Mouse (Mus musculus): Measurements from ENCODE around the gene Twist2. TPM values are rescaled to one million over a fixed set of nuclear protein-coding genes. Genes with fewer than 3 reads are reported as not detected.

Twist2 gene
- polyA plus RNA-seq, 1 experiment from 2014 or later, result 2.7 TPM

DNA sequence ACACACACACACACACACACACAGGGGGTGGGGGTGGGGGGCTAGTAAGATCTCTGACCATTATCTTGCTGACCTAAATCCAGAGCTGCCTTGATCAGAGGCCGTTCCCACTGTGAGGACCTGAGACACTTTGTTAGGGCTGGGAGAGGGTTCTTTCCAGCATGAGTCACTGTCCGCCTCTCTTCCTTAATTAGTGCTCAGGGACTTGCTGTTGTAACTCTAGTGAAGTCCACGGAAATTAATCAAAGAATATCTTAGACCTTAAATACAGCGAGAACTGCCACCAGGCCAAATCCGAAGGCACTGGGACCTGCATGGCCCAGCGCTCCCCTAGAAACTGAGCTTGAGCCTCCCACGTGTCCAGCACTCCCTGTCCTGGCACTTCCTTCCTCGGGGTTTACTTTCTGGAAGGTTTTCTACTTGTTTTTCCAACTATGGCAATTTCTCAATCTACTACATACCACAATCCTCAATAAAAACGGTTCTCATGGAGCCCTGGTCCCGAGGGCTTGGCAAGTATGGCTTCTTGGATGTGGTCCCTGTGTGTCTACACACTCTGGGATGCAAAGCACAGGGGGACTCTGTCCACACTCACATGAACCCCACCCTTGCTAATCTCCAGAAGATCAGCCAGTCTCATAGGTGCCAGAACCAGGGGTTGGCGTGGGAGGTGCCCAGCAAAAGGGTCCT, 57.0 kb downstream of the Twist2 start:
- Histone ChIP-seq H3K4me2 (ENCODE audit: low read length) (no peak overlapping the region), H3K27me3 (ENCODE audit: control insufficient read depth, insufficient read depth, low read length) (no peaks in the 10 kb centered on the region), H3K4me1 (ENCODE audit: control insufficient read depth in 2 of 2, insufficient read depth in 2 of 2, low read length in 2 of 2) (peaks cover 21 to 27% of the 10 kb centered on the region in 2 experiments), H3K9me3 (ENCODE audit: control insufficient read depth, low read length) (no peaks in the 10 kb centered on the region), H3K9ac (ENCODE audit: low read length) (no peak overlapping the region), H3K27ac (replicated peaks in 1 of 2; ENCODE audit: control insufficient read depth in 1 of 2, insufficient read depth in 1 of 2, low read depth in 2 of 2, low read length in 2 of 2) (no peak overlapping the region), H3K4me3 (ENCODE audit: control insufficient read depth in 1 of 2, insufficient read depth in 1 of 2, low read depth in 1 of 2, low read length in 2 of 2) (no peak overlapping the region), H3K36me3 (ENCODE audit: control insufficient read depth, insufficient read depth, low read length) (no peaks in the 10 kb centered on the region)
- ATAC-seq (ENCODE audit: insufficient number of reproducible peaks, insufficient read depth, low FRiP score, low read depth), result no peak
- WGBS, result 72% methylated on average over 11 of the region's 11 CpGs

DNA sequence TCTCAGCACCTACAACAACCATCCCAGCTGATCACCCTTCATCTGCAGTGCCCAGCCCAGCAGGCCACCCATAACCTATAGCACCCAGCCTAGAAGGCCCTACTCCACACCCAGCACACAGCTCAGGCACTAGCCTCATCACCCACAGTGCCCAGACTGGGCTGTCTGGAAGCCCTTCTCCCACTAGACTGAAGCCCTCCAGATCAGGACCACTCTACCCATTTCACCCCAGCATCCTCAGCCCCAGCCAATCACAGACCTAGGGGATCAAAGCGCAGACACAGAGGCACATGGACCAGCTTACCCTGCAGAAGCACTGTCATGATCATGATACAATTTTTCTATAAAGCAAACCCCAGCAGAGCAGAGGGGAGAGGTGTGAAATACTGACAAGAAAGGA, 57.6 kb downstream of the Twist2 start:
- Histone ChIP-seq H3K27ac (replicated peaks in 1 of 2; ENCODE audit: control insufficient read depth in 1 of 2, insufficient read depth in 1 of 2, low read depth in 2 of 2, low read length in 2 of 2) (no peak overlapping the region), H3K4me2 (ENCODE audit: low read length) (no peak overlapping the region), H3K4me1 (ENCODE audit: control insufficient read depth in 2 of 2, insufficient read depth in 2 of 2, low read length in 2 of 2) (peaks cover 21 to 27% of the 10 kb centered on the region in 2 experiments), H3K4me3 (ENCODE audit: control insufficient read depth in 1 of 2, insufficient read depth in 1 of 2, low read depth in 1 of 2, low read length in 2 of 2) (no peak overlapping the region), H3K27me3 (ENCODE audit: control insufficient read depth, insufficient read depth, low read length) (no peaks in the 10 kb centered on the region), H3K9me3 (ENCODE audit: control insufficient read depth, low read length) (no peaks in the 10 kb centered on the region), H3K36me3 (ENCODE audit: control insufficient read depth, insufficient read depth, low read length) (no peaks in the 10 kb centered on the region), H3K9ac (ENCODE audit: low read length) (no peak overlapping the region)
- 93% methylated on average over 1 of the region's 1 CpGs for WGBS
- no peak for ATAC-seq (ENCODE audit: insufficient number of reproducible peaks, insufficient read depth, low FRiP score, low read depth)

DNA sequence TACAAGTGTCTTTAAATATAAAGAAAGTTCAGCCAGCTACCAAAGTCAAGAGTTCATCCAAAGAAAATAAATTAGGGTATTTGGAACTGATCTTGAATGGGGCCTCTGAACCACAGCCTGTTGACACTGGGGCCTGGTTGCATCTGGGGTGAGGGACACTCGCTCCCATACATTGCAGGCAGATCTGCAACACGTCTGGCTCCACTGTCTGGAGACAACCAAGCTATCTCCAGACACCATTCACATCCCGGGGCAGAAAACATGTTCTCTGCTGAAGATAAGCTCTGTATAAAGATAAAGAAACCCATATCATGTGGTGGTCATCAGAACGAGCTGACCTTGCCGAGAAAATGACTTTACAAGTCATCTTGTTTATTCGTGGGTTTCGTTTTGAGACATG, 60.2 kb downstream of the Twist2 start:
- no peak for ATAC-seq (ENCODE audit: insufficient number of reproducible peaks, insufficient read depth, low FRiP score, low read depth)
- no peak overlapping the region for H3K27ac ChIP-seq (replicated peaks in 1 of 2; ENCODE audit: control insufficient read depth in 1 of 2, insufficient read depth in 1 of 2, low read depth in 2 of 2, low read length in 2 of 2)

GRCm38 (mm10) chr1:91866001-91866400, 64.7 kb downstream of the Twist2 start:
- H3K9me3 ChIP-seq (ENCODE audit: control insufficient read depth, low read length), result no peaks in the 10 kb centered on the region
- H3K36me3 ChIP-seq (ENCODE audit: control insufficient read depth, insufficient read depth, low read length), result no peaks in the 10 kb centered on the region
- no peak for ATAC-seq (ENCODE audit: insufficient number of reproducible peaks, insufficient read depth, low FRiP score, low read depth)
- H3K9ac ChIP-seq (ENCODE audit: low read length), result no peak overlapping the region
- WGBS, result 32% methylated on average over 2 of the region's 2 CpGs
- H3K4me2 ChIP-seq (ENCODE audit: low read length), result no peak overlapping the region
- H3K27me3 ChIP-seq (ENCODE audit: control insufficient read depth, insufficient read depth, low read length), result no peaks in the 10 kb centered on the region
- peaks cover 5 to 7% of the 10 kb centered on the region in 2 experiments; a peak in 3 of 4 replicates for H3K4me1 ChIP-seq (ENCODE audit: control insufficient read depth in 2 of 2, insufficient read depth in 2 of 2, low read length in 2 of 2)
- H3K27ac ChIP-seq (replicated peaks in 1 of 2; ENCODE audit: control insufficient read depth in 1 of 2, insufficient read depth in 1 of 2, low read depth in 2 of 2, low read length in 2 of 2), result no peak overlapping the region
- H3K4me3 ChIP-seq (ENCODE audit: control insufficient read depth in 1 of 2, insufficient read depth in 1 of 2, low read depth in 1 of 2, low read length in 2 of 2), result no peak overlapping the region

More for the DNA sequence above, 60.2 kb downstream of the Twist2 start:
- H3K4me1 ChIP-seq (ENCODE audit: control insufficient read depth in 2 of 2, insufficient read depth in 2 of 2, low read length in 2 of 2), result peaks cover 21 to 27% of the 10 kb centered on the region in 2 experiments
- H3K27me3 ChIP-seq (ENCODE audit: control insufficient read depth, insufficient read depth, low read length), result no peaks in the 10 kb centered on the region
- no peak overlapping the region for H3K4me3 ChIP-seq (ENCODE audit: control insufficient read depth in 1 of 2, insufficient read depth in 1 of 2, low read depth in 1 of 2, low read length in 2 of 2)
- no peaks in the 10 kb centered on the region for H3K9me3 ChIP-seq (ENCODE audit: control insufficient read depth, low read length)
- no peak overlapping the region for H3K9ac ChIP-seq (ENCODE audit: low read length)
- no peak overlapping the region for H3K4me2 ChIP-seq (ENCODE audit: low read length)
- WGBS, result 16% methylated on average over 7 of the region's 7 CpGs
- no peaks in the 10 kb centered on the region for H3K36me3 ChIP-seq (ENCODE audit: control insufficient read depth, insufficient read depth, low read length)

DNA sequence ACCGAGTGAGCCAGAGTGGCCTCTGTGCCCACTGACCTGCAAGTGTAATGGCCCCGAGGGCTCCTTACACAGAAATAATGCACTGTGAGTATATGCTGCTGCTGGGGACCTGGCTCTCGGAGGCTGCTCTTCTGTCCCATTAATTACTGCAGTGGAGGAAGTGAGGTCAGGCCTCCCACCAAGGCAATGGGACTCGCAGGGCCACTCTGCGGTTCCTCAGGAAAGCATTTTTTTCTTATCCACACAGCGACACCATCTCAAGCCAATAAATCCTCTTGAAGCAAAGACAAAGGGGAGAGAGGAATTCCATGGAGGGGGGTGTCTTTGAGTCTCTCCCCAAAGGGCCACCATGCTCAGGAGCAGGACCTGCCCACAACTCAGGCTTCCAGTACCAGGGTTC, 69.8 kb downstream of the Twist2 start:
- Histone ChIP-seq H3K9me3 (ENCODE audit: control insufficient read depth, low read length) (no peaks in the 10 kb centered on the region), H3K4me3 (ENCODE audit: control insufficient read depth in 1 of 2, insufficient read depth in 1 of 2, low read depth in 1 of 2, low read length in 2 of 2) (no peak overlapping the region), H3K4me2 (ENCODE audit: low read length) (no peak overlapping the region), H3K36me3 (ENCODE audit: control insufficient read depth, insufficient read depth, low read length) (no peaks in the 10 kb centered on the region), H3K27ac (replicated peaks in 1 of 2; ENCODE audit: control insufficient read depth in 1 of 2, insufficient read depth in 1 of 2, low read depth in 2 of 2, low read length in 2 of 2) (no peak overlapping the region), H3K4me1 (ENCODE audit: control insufficient read depth in 2 of 2, insufficient read depth in 2 of 2, low read length in 2 of 2) (peaks cover 3 to 9% of the 10 kb centered on the region in 2 experiments; a peak in 3 of 4 replicates), H3K27me3 (ENCODE audit: control insufficient read depth, insufficient read depth, low read length) (no peaks in the 10 kb centered on the region), H3K9ac (ENCODE audit: low read length) (no peak overlapping the region)
- 69% methylated on average over 6 of the region's 6 CpGs for WGBS
- no peak for ATAC-seq (ENCODE audit: insufficient number of reproducible peaks, insufficient read depth, low FRiP score, low read depth)

GRCm38 (mm10) chr1:91872388-91873059, 71.3 kb downstream of the Twist2 start:
- no peak overlapping the region for H3K9ac ChIP-seq (ENCODE audit: low read length)
- H3K27me3 ChIP-seq (ENCODE audit: control insufficient read depth, insufficient read depth, low read length), result no peaks in the 10 kb centered on the region
- WGBS, result 38% methylated on average over 8 of the region's 8 CpGs
- ATAC-seq (ENCODE audit: insufficient number of reproducible peaks, insufficient read depth, low FRiP score, low read depth), result peak; percentile 31; the same call in 1 of the 2 replicates
- H3K4me3 ChIP-seq (ENCODE audit: control insufficient read depth in 1 of 2, insufficient read depth in 1 of 2, low read depth in 1 of 2, low read length in 2 of 2), result no peak overlapping the region
- no peak overlapping the region for H3K27ac ChIP-seq (replicated peaks in 1 of 2; ENCODE audit: control insufficient read depth in 1 of 2, insufficient read depth in 1 of 2, low read depth in 2 of 2, low read length in 2 of 2)
- H3K36me3 ChIP-seq (ENCODE audit: control insufficient read depth, insufficient read depth, low read length), result no peaks in the 10 kb centered on the region
- H3K4me2 ChIP-seq (ENCODE audit: low read length), result no peak overlapping the region
- H3K4me1 ChIP-seq (ENCODE audit: control insufficient read depth in 2 of 2, insufficient read depth in 2 of 2, low read length in 2 of 2), result peaks cover 3 to 9% of the 10 kb centered on the region in 2 experiments; a peak in 3 of 4 replicates
- H3K9me3 ChIP-seq (ENCODE audit: control insufficient read depth, low read length), result no peaks in the 10 kb centered on the region

GRCm38 (mm10) chr1:91873572-91874285, 72.5 kb downstream of the Twist2 start:
- Histone ChIP-seq H3K4me1 (ENCODE audit: control insufficient read depth in 2 of 2, insufficient read depth in 2 of 2, low read length in 2 of 2) (peaks cover 6 to 11% of the 10 kb centered on the region in 2 experiments), H3K4me2 (ENCODE audit: low read length) (no peak overlapping the region), H3K27me3 (ENCODE audit: control insufficient read depth, insufficient read depth, low read length) (no peaks in the 10 kb centered on the region), H3K36me3 (ENCODE audit: control insufficient read depth, insufficient read depth, low read length) (no peaks in the 10 kb centered on the region), H3K9me3 (ENCODE audit: control insufficient read depth, low read length) (no peaks in the 10 kb centered on the region), H3K9ac (ENCODE audit: low read length) (no peak overlapping the region), H3K4me3 (ENCODE audit: control insufficient read depth in 1 of 2, insufficient read depth in 1 of 2, low read depth in 1 of 2, low read length in 2 of 2) (no peak overlapping the region), H3K27ac (replicated peaks in 1 of 2; ENCODE audit: control insufficient read depth in 1 of 2, insufficient read depth in 1 of 2, low read depth in 2 of 2, low read length in 2 of 2) (no peak overlapping the region)
- ATAC-seq (ENCODE audit: insufficient number of reproducible peaks, insufficient read depth, low FRiP score, low read depth), result no peak
- WGBS, result 66% methylated on average over 10 of the region's 10 CpGs
